Mouse (Mus musculus): ENCODE results near the gene Slc25a43. TPM values are rescaled to one million over a fixed set of nuclear protein-coding genes. Genes with fewer than 3 reads are reported as not detected.

Gene Slc25a43
- polyA plus RNA-seq, 1 experiment: 0.44 TPM

- no peak overlapping the region for H3K27ac ChIP-seq (ENCODE audit: insufficient read depth, low read length)
- TF ChIP-seq POLR2A (IDR thresholded peaks at IDR 0.05; ENCODE audit: extremely low read depth, insufficient read depth, low read length) (no peak), CTCF (IDR thresholded peaks at IDR 0.05; ENCODE audit: extremely low read depth, insufficient read depth, low read length) (no peak)
- no peak overlapping the region for H3K4me3 ChIP-seq (ENCODE audit: insufficient read depth, low read length)
- no peaks in the 10 kb centered on the region for H3K4me1 ChIP-seq (ENCODE audit: control insufficient read depth, insufficient read depth, low read length)
Observed at GRCm38 (mm10) chrX:36803189-36803588, 59.7 kb downstream of the Slc25a43 start.

GRCm38 (mm10) chrX:36804196-36804595, 60.7 kb downstream of the Slc25a43 start:
- H3K4me3 ChIP-seq (ENCODE audit: insufficient read depth, low read length): no peak overlapping the region
- H3K4me1 ChIP-seq (ENCODE audit: control insufficient read depth, insufficient read depth, low read length): no peaks in the 10 kb centered on the region; the same call in 1 of the 2 replicates
- TF ChIP-seq CTCF (IDR thresholded peaks at IDR 0.05; ENCODE audit: extremely low read depth, insufficient read depth, low read length): no peak
- no peak for TF ChIP-seq POLR2A (IDR thresholded peaks at IDR 0.05; ENCODE audit: extremely low read depth, insufficient read depth, low read length)
- H3K27ac ChIP-seq (ENCODE audit: insufficient read depth, low read length): no peak overlapping the region

- H3K27ac ChIP-seq (ENCODE audit: insufficient read depth, low read length): no peak overlapping the region
- H3K4me3 ChIP-seq (ENCODE audit: insufficient read depth, low read length): no peak overlapping the region
- H3K4me1 ChIP-seq (ENCODE audit: control insufficient read depth, insufficient read depth, low read length): no peaks in the 10 kb centered on the region; the same call in 1 of the 2 replicates
- TF ChIP-seq POLR2A (IDR thresholded peaks at IDR 0.05; ENCODE audit: extremely low read depth, insufficient read depth, low read length): no peak
- TF ChIP-seq CTCF (IDR thresholded peaks at IDR 0.05; ENCODE audit: extremely low read depth, insufficient read depth, low read length): no peak
Observed at GRCm38 (mm10) chrX:36805466-36806235, 62.2 kb downstream of the Slc25a43 start.

GRCm38 (mm10) chrX:36807360-36808317, 64.2 kb downstream of the Slc25a43 start:
- H3K4me3 ChIP-seq (ENCODE audit: insufficient read depth, low read length): peak overlapping the region; percentile 27
- no peaks in the 10 kb centered on the region; the same call in 1 of the 2 replicates for H3K4me1 ChIP-seq (ENCODE audit: control insufficient read depth, insufficient read depth, low read length)
- peak overlapping the region; percentile 2; the same call in 1 of the 2 replicates for H3K27ac ChIP-seq (ENCODE audit: insufficient read depth, low read length)
- TF ChIP-seq POLR2A (IDR thresholded peaks at IDR 0.05; ENCODE audit: extremely low read depth, insufficient read depth, low read length): peak; percentile 28; the same call in 1 of the 2 replicates
- TF ChIP-seq CTCF (IDR thresholded peaks at IDR 0.05; ENCODE audit: extremely low read depth, insufficient read depth, low read length): peak; percentile 48

- Histone ChIP-seq H3K4me1 (ENCODE audit: control insufficient read depth, insufficient read depth, low read length) (no peaks in the 10 kb centered on the region; the same call in 1 of the 2 replicates), H3K4me3 (ENCODE audit: insufficient read depth, low read length) (peak overlapping the region; percentile 27), H3K27ac (ENCODE audit: insufficient read depth, low read length) (no peak overlapping the region)
- TF ChIP-seq POLR2A (IDR thresholded peaks at IDR 0.05; ENCODE audit: extremely low read depth, insufficient read depth, low read length) (no peak), CTCF (IDR thresholded peaks at IDR 0.05; ENCODE audit: extremely low read depth, insufficient read depth, low read length) (no peak)
Observed at GRCm38 (mm10) chrX:36808318-36808683, 64.8 kb downstream of the Slc25a43 start.

GRCm38 (mm10) chrX:36811377-36811776, 67.9 kb downstream of the Slc25a43 start:
- TF ChIP-seq CTCF (IDR thresholded peaks at IDR 0.05; ENCODE audit: extremely low read depth, insufficient read depth, low read length): peak; percentile 48; the same call in 1 of the 2 replicates
- TF ChIP-seq POLR2A (IDR thresholded peaks at IDR 0.05; ENCODE audit: extremely low read depth, insufficient read depth, low read length): no peak

GRCm38 (mm10) chrX:36814161-36814836, 70.8 kb downstream of the Slc25a43 start:
- H3K4me1 ChIP-seq (ENCODE audit: control insufficient read depth, insufficient read depth, low read length): no peaks in the 10 kb centered on the region
- TF ChIP-seq POLR2A (IDR thresholded peaks at IDR 0.05; ENCODE audit: extremely low read depth, insufficient read depth, low read length) (no peak), CTCF (IDR thresholded peaks at IDR 0.05; ENCODE audit: extremely low read depth, insufficient read depth, low read length) (no peak)
- no peak overlapping the region for H3K27ac ChIP-seq (ENCODE audit: insufficient read depth, low read length)
- no peak overlapping the region for H3K4me3 ChIP-seq (ENCODE audit: insufficient read depth, low read length)

More at GRCm38 (mm10) chrX:36811377-36811776, 67.9 kb downstream of the Slc25a43 start:
- Histone ChIP-seq H3K4me3 (ENCODE audit: insufficient read depth, low read length) (no peak overlapping the region), H3K4me1 (ENCODE audit: control insufficient read depth, insufficient read depth, low read length) (no peaks in the 10 kb centered on the region; the same call in 1 of the 2 replicates), H3K27ac (ENCODE audit: insufficient read depth, low read length) (no peak overlapping the region)

GRCm38 (mm10) chrX:36815022-36815421, 71.6 kb downstream of the Slc25a43 start:
- Histone ChIP-seq H3K27ac (ENCODE audit: insufficient read depth, low read length) (no peak overlapping the region), H3K4me1 (ENCODE audit: control insufficient read depth, insufficient read depth, low read length) (no peaks in the 10 kb centered on the region), H3K4me3 (ENCODE audit: insufficient read depth, low read length) (no peak overlapping the region)
- TF ChIP-seq CTCF (IDR thresholded peaks at IDR 0.05; ENCODE audit: extremely low read depth, insufficient read depth, low read length): no peak
- no peak for TF ChIP-seq POLR2A (IDR thresholded peaks at IDR 0.05; ENCODE audit: extremely low read depth, insufficient read depth, low read length)

- Histone ChIP-seq H3K4me1 (ENCODE audit: control insufficient read depth, insufficient read depth, low read length) (no peaks in the 10 kb centered on the region), H3K4me3 (ENCODE audit: insufficient read depth, low read length) (no peak overlapping the region), H3K27ac (ENCODE audit: insufficient read depth, low read length) (no peak overlapping the region)
- TF ChIP-seq POLR2A (IDR thresholded peaks at IDR 0.05; ENCODE audit: extremely low read depth, insufficient read depth, low read length): no peak
- no peak for TF ChIP-seq CTCF (IDR thresholded peaks at IDR 0.05; ENCODE audit: extremely low read depth, insufficient read depth, low read length)
Observed at GRCm38 (mm10) chrX:36815439-36815838, 72.0 kb downstream of the Slc25a43 start.

Data from cortical plate, adult 2 months (tissue).